Mouse (Mus musculus): ENCODE results near the gene Tmem262.

The Tmem262 gene

GRCm38 (mm10) chr19:6061641-6062302 lies 18.1 kb upstream of the Tmem262 start:
- DNase-seq, result peak; percentile 77

DNA sequence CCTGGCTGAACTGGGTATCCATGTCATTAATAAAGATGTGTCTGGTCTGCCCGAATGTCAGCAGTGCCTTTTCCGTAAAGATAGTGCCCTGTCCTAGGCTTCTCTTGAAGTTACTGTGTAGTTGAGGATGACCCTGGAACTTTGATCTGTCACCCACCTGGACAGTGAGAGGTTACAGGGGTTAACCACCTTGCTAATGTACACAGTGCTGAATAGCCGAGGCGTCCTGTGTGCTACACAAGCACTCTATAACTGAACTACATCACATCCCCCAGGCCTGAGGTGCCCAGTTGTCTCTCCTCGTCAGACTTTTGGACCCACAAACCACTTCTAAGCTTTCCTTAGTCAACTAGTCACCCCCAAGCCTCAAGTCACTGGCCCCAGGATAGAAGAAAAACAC lies 17.4 kb upstream of the Tmem262 start:
- DNase-seq, result no peak

GRCm38 (mm10) chr19:6063081-6063480 lies 16.8 kb upstream of the Tmem262 start:
- no peak for DNase-seq

GRCm38 (mm10) chr19:6066571-6066970 lies 13.3 kb upstream of the Tmem262 start:
- no peak for DNase-seq

- peak; percentile 89 for DNase-seq
Observed at GRCm38 (mm10) chr19:6067011-6067723, 12.7 kb upstream of the Tmem262 start.

DNA sequence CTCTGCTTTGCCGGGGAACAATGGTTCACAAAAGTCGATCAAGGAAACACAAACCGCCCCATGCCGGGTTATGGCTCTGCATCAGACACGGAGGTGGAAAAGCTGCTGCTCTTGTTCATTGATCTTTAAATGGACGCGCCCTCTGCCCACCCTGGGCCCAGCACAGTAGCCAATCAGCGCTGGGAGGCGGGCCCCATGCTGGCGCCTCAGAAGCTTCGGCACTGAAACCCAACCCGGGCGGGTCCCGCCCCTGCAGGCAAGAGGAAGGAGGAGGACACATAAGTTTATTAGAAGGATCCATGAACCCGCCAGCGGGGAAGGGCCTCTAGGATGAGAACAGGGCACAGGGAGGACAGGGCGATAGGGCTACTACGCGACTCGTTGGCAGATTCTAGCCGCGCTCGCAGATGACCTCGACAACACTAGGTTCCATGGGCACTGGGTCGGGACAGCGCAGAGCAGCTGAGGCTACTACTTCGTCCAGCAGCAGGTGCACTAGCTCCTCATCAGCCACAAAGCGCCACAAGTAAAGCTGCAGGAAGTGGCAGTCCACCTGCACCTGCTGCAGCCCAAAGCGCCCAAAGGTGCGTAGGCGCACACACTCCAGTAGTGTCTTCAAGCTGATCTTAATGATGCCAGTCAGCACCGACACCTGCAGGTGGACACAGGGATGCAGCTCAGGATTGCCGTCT lies 12.0 kb upstream of the Tmem262 start, which contains the start of gene Tm7sf2:
TSS of gene Tm7sf2 (minus strand) at position 650 of the 692 bp plus-strand sequence.
- DNase-seq, result peak; percentile 90

DNA sequence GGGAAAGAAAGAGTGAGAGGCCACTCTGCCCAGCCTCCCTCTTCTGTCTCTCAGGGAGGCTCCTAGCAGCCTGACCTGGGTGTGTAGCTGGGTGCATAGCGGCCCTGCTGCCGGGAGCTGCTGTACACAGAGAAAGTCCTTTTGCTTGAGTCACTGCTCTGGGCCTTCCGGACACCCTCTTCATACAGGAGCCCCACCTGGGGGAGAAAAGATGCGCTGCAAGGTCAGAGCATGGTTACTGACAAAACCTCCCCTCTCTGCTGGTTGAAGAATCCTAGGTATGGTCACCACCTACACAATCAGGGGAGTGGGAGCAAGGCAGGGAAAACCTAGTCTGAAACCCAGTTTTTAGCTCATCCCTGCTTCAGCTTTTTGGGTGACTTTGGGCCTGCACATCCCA lies 10.9 kb upstream of the Tmem262 start:
- peak; percentile 63 for DNase-seq

- no peak for DNase-seq
Observed at GRCm38 (mm10) chr19:6069851-6070250, 10.0 kb upstream of the Tmem262 start.

- DNase-seq, result no peak
Observed at GRCm38 (mm10) chr19:6070571-6071250, 9.1 kb upstream of the Tmem262 start.

GRCm38 (mm10) chr19:6071261-6071660 lies 8.6 kb upstream of the Tmem262 start:
- DNase-seq, result no peak

DNA sequence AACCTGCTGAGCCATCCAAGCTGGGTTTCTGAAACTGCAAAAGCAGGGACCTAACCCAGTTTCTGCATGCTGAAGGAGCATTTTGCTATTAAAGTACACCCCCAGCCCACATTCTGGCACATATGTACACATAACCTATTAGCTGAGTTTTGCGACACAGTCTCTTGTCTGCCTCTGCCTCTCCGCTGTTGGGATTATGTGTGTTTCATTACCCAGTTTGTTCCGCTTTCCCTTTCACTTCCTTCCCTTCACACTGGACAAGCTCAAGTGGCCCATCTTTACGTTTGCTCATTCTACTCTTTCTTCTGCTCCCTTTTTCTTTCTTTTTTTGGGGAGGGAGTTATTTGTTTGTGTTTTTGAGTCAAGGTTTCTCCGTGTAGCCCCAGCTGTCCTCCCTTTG lies 5.9 kb upstream of the Tmem262 start:
- DNase-seq, result no peak

GRCm38 (mm10) chr19:6076564-6077393 lies 3.1 kb upstream of the Tmem262 start, which contains the start of gene Vps51:
TSS of gene Vps51 (minus strand) at chr19:6077231.
- DNase-seq, result peak; percentile 89

DNA sequence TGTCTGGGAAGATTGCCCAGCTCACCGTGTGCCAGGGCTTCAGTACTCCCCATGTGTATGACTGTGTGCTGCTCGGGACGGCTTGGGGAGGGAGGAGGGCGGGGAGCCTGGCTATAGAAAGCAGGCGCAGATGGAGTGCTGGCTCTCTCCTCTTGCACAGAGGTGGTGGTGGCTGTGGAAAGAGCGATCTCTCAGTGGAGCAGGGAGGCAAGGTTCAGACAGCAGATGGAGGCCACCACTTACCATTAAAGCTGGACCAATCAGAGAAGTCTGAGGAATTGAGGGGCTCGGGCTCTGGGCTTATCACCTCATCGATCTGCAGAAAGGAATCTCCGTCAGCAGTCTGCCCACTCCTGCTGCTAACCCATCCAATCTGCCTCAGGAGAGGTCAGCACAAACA lies 2.3 kb downstream of the Tmem262 start, which contains the start of gene Gm28374:
TSS of gene Gm28374 (minus strand) at position 101 of the 400 bp plus-strand sequence.
- no peak for DNase-seq

DNA sequence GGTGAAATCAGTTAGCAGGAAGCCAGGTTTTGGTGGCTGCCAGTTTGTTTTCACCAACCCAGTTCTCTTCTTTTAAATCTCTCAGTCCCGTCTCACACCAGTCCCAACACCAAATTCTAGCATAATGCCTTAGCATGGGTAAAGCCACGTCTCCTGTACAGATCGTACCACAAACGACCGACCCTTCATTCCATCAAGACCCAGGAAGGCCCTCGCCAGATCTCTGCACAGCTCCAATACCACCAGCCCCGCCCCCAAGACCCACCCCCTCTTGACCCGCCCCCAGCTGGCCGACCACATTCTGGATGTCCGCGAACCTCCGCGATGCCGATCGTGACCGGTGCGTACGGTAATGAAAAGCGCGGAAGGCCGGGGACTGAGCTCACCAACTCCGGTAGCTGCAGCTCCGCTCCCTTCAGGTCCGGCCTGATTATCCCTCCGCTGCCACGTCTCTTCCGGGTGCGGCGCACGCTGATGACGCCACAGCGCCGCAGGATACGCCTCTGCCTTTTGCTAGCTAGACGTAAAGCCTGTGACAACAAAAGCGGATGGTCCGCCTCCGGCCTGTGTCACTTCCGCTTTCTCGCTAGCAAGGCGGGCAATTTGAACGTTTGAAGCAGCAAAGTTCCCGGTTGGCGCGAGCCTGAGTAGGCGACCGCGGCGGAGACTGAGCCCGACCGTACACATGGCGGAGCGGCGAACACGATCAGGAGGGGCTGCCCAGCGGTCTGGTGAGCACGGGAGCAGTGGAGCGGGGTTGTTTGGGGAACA lies 4.8 kb downstream of the Tmem262 start, which contains the start of the genes Zfpl1 and Cdca5:
TSS of gene Zfpl1 (minus strand) at position 479 of the 771 bp plus-strand sequence.
TSS of gene Cdca5 (plus strand) at position 506 of the 771 bp plus-strand sequence.
- DNase-seq, result peak; percentile 96

GRCm38 (mm10) chr19:6085417-6085879 lies 5.6 kb downstream of the Tmem262 start:
- peak; percentile 68 for DNase-seq

- no peak for DNase-seq
Observed at GRCm38 (mm10) chr19:6088841-6089240, 9.0 kb downstream of the Tmem262 start.

DNA sequence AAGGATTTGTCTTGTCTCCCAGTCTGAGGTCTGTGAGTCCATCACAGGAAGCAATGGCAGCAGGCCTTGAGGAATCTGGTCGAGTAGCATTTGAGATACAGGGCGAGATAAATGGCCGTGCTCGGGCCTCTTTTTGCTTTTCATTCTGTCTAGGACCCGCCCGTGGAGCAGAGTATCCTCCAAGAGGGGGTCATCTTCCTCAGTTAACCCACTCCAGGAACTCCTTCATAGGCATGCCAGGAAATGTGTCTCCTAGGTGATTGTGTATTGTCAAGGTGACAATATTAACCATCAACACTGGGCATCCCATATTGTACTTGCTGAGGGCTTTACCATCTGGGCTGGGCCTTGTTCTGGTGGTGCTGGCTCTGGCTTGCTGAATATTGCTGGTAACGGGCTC lies 14.3 kb downstream of the Tmem262 start, which contains the start of gene AC131692.1:
TSS of gene AC131692.1 (plus strand) at position 301 of the 400 bp plus-strand sequence.
- no peak for DNase-seq

- no peak for DNase-seq
Observed at GRCm38 (mm10) chr19:6097847-6098246, 18.0 kb downstream of the Tmem262 start.

DNA sequence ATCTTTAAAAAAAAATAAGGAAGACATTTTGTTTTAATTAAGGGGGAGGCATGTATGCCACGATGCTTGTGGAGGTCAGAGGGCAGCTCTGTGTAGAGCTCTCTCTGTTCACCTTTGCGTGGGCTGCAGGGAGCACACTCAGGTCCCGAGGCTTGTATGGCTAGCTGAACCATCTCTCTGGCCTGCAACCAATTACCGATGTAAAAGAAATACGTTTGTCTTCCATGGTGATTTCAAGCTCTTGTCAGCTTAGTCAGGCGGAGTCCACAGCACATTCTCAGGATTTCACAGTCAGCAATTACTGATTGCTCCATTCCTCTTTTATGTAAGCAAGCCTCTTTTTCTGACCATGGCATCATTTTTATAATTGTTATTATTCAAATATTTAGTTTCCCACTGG lies 21.4 kb downstream of the Tmem262 start:
- no peak for DNase-seq

GRCm38 (mm10) chr19:6102169-6102853 lies 22.5 kb downstream of the Tmem262 start:
- DNase-seq, result no peak
